Mouse (Mus musculus) cerebellum, adult 2 months (tissue): ENCODE results near the gene Hivep3. TPM values are rescaled to one million over a fixed set of nuclear protein-coding genes. Genes with fewer than 3 reads are reported as not detected.
A peak's percentile ranks its signal among the peaks of the same experiment; 100 is the strongest.

Experiments used
- DNase-seq, 2 experiments: peaks; one replicate each; pipeline ENCODE4 v3.0.0; 2021
- H3K27ac ChIP-seq: fragments of 200-500 bp; 2 replicates; pipeline ENCODE4 v1.5.1; 2012; ENCODE audit warnings: low read length, control low read depth, inconsistent platforms; ENCODE audit not compliant: insufficient read depth
- H3K27me3 ChIP-seq: fragments of 200-500 bp; 2 replicates; pipeline ENCODE4 v1.6.1; 2012; ENCODE audit warnings: inconsistent platforms, mild to moderate bottlenecking, low read length, moderate library complexity; ENCODE audit not compliant: control insufficient read depth, insufficient read depth
- H3K4me1 ChIP-seq: fragments of 200-500 bp; 2 replicates; pipeline ENCODE4 v1.6.1; 2011; ENCODE audit warnings: low read length; ENCODE audit not compliant: control insufficient read depth, insufficient read depth
- H3K4me3 ChIP-seq: fragments of 200-500 bp; replicated peaks from 2 replicates; pipeline ENCODE3; 2011; ENCODE audit warnings: mild to moderate bottlenecking, low read depth, low read length, control low read depth; ENCODE audit not compliant: insufficient read depth
- CTCF ChIP-seq: fragments of 200-500 bp; IDR thresholded peaks from 2 replicates; pipeline ENCODE4 v1.5.1; 2011; ENCODE audit warnings: low read depth, mild to moderate bottlenecking, control low read depth, low read length, moderate library complexity, borderline replicate concordance; ENCODE audit not compliant: insufficient read depth
- POLR2A ChIP-seq: fragments of 200-500 bp; IDR thresholded peaks from 2 replicates; pipeline ENCODE4 v1.6.1; 2011; ENCODE audit warnings: low read length, control low read depth, borderline replicate concordance; ENCODE audit not compliant: insufficient read depth
- WGBS: fragments of 180-500 bp; shearing (Covaris S2); methylation state at CpG from one replicate; pipeline ENCODE4 v1.1.7; 2018; 5-methylcytosine and 5-hydroxymethylcytosine counted together
- polyA plus RNA-seq: library from polyadenylated mRNA; depleted of rRNA; stranded (reverse); fragments of >200 nt; gene quantifications from 2 replicates; pipeline ENCODE4 v1.2.3, GENCODE M21; 2012

Gene Hivep3
- polyA plus RNA-seq, 1 experiment: 36.8 TPM

- peak in 1 of 2 experiments; percentile 22 for DNase-seq
- 72% methylated on average over 12 of the region's 12 CpGs for WGBS
Measured at GRCm38 (mm10) chr4:119921022-119921717, 187.6 kb downstream of the Hivep3 start.

GRCm38 (mm10) chr4:119921723-119922266, 188.2 kb downstream of the Hivep3 start:
- H3K27ac ChIP-seq: no peak overlapping the region
- TF ChIP-seq POLR2A (no peak), CTCF (no peak)
- H3K27me3 ChIP-seq: no peaks in the 10 kb centered on the region
- 68% methylated on average over 8 of the region's 8 CpGs for WGBS
- peaks cover 6% of the 10 kb centered on the region for H3K4me1 ChIP-seq
- DNase-seq: no peak
- no peak overlapping the region for H3K4me3 ChIP-seq

More at GRCm38 (mm10) chr4:119921022-119921717, 187.6 kb downstream of the Hivep3 start:
- Histone ChIP-seq H3K4me1 (peaks cover 6% of the 10 kb centered on the region), H3K4me3 (no peak overlapping the region), H3K27ac (no peak overlapping the region), H3K27me3 (no peaks in the 10 kb centered on the region)
- TF ChIP-seq POLR2A: no peak
- 0 out of 2 replicates have a peak, but pooled peaks have one; percentile 17 for TF ChIP-seq CTCF

- H3K4me1 ChIP-seq: peaks cover 6% of the 10 kb centered on the region
- no peak overlapping the region for H3K4me3 ChIP-seq
- no peaks in the 10 kb centered on the region for H3K27me3 ChIP-seq
- no peak for TF ChIP-seq POLR2A
- no peak for TF ChIP-seq CTCF
- H3K27ac ChIP-seq: no peak overlapping the region
- 92% methylated on average over 8 of the region's 8 CpGs for WGBS
- no peak for DNase-seq
Measured at GRCm38 (mm10) chr4:119922945-119923344, 189.4 kb downstream of the Hivep3 start.

GRCm38 (mm10) chr4:119923410-119923809, 189.8 kb downstream of the Hivep3 start:
- no peak overlapping the region for H3K4me3 ChIP-seq
- WGBS: 95% methylated on average over 3 of the region's 3 CpGs
- H3K27me3 ChIP-seq: no peaks in the 10 kb centered on the region
- no peak for DNase-seq
- H3K4me1 ChIP-seq: peaks cover 6% of the 10 kb centered on the region
- no peak overlapping the region for H3K27ac ChIP-seq
- TF ChIP-seq POLR2A (no peak), CTCF (0 out of 2 replicates have a peak, but pooled peaks have one; percentile 6)

GRCm38 (mm10) chr4:119925052-119925451, 191.5 kb downstream of the Hivep3 start:
- TF ChIP-seq CTCF (no peak), POLR2A (no peak)
- Histone ChIP-seq H3K4me3 (no peak overlapping the region), H3K27me3 (no peaks in the 10 kb centered on the region), H3K27ac (no peak overlapping the region), H3K4me1 (peaks cover 6% of the 10 kb centered on the region)
- no peak for DNase-seq

GRCm38 (mm10) chr4:119931923-119932322, 198.3 kb downstream of the Hivep3 start:
- no peak for TF ChIP-seq POLR2A
- TF ChIP-seq CTCF: no peak
- Histone ChIP-seq H3K27ac (peak overlapping the region; percentile 35; the same call in 1 of the 2 replicates), H3K4me3 (no peak overlapping the region), H3K27me3 (no peaks in the 10 kb centered on the region), H3K4me1 (peaks cover 42% of the 10 kb centered on the region)
- 9% methylated on average over 8 of the region's 8 CpGs for WGBS
- DNase-seq: peak; percentile 76 to 88

- peak in 1 of 2 experiments; percentile 49 for DNase-seq
- WGBS: 39% methylated on average over 13 of the region's 13 CpGs
- Histone ChIP-seq H3K4me1 (peaks cover 47% of the 10 kb centered on the region), H3K4me3 (no peak overlapping the region), H3K27ac (no peak overlapping the region; the same call in 1 of the 2 replicates), H3K27me3 (no peaks in the 10 kb centered on the region)
- no peak for TF ChIP-seq CTCF
- TF ChIP-seq POLR2A: no peak
Measured at GRCm38 (mm10) chr4:119932549-119933257, 199.1 kb downstream of the Hivep3 start.
